Mouse (Mus musculus): ENCODE measurements around the gene Gm47955. TPM values are rescaled to one million over a fixed set of nuclear protein-coding genes. Genes with fewer than 3 reads are reported as not detected.
"Not testable (repeated sequence)": the region's sequence is repeated elsewhere in the genome, so short reads cannot be mapped to it uniquely, and the experiment has no call there.

The Gm47955 gene
- polyA plus RNA-seq, 1 experiment from 2014 or later: not detected

DNA sequence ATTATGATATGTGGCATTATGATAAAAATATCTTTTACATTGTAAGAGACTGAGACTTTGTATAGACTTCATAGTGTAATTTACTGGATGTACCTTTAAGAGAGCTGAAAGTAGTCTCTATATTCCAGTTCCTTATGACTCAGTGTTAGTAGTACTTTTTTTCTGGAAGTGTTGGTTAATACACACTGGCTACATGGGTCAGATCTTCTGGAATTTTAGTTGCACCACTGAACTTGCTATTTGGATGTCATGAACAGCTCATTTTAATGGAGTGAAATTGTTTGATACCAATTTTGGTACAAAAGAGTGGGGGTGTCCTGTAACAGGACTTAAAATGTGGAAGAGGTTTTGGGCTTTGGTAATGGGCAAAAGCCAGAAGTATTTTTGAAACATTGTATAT is 17.8 kb downstream of the Gm47955 start:
- H3K4me2 ChIP-seq: no peak overlapping the region
- TF ChIP-seq CTCF (IDR thresholded peaks at IDR 0.05; ENCODE audit: low read depth): no peak
- no peaks in the 10 kb centered on the region for H3K27me3 ChIP-seq (ENCODE audit: insufficient read depth, low read length)
- DNase-seq (no peak), ATAC-seq (ENCODE audit: insufficient read depth) (no peak)
- no peaks in the 10 kb centered on the region for H3K9me3 ChIP-seq (ENCODE audit: low read depth, low read length)
- no peaks in the 10 kb centered on the region for H3K36me3 ChIP-seq (ENCODE audit: insufficient read depth)
- H3K4me3 ChIP-seq (ENCODE audit: low read depth, low read length): no peak overlapping the region
- H3K9ac ChIP-seq: no peak overlapping the region
- no peak overlapping the region for H3K27ac ChIP-seq (ENCODE audit: low read depth)
- no peaks in the 10 kb centered on the region for H3K4me1 ChIP-seq (ENCODE audit: insufficient read depth)

DNA sequence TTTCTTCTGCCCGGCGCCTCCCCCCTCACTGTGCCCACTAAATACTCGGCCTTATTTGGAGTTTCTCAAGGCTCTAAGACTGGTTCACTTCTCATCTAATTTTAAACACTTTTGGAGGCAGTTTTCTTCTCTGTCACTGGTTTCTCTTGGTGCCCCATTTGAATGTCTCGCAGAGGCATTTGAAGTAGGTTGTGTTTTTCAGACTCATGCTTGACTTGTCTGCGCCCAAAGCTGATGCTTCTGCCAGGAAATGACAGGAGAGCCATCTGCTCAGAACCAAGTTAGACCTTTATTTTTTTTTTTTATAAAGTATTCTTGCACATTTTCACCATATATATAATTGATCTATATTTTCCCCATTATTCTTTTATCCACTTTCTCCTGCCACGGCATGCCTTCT is 26.7 kb downstream of the Gm47955 start:
- Histone ChIP-seq H3K4me3 (ENCODE audit: low read depth, low read length) (no peak overlapping the region), H3K27ac (ENCODE audit: low read depth) (no peak overlapping the region), H3K4me2 (no peak overlapping the region), H3K9ac (no peak overlapping the region), H3K36me3 (ENCODE audit: insufficient read depth) (no peaks in the 10 kb centered on the region), H3K4me1 (ENCODE audit: insufficient read depth) (no peaks in the 10 kb centered on the region), H3K27me3 (ENCODE audit: insufficient read depth, low read length) (no peaks in the 10 kb centered on the region), H3K9me3 (ENCODE audit: low read depth, low read length) (peaks cover 6% of the 10 kb centered on the region; the same call in 1 of the 2 replicates)
- WGBS: 88% methylated on average over 6 of the region's 6 CpGs
- DNase-seq: no peak
- no peak for TF ChIP-seq CTCF (IDR thresholded peaks at IDR 0.05; ENCODE audit: low read depth)
- no peak for ATAC-seq (ENCODE audit: insufficient read depth)

DNA sequence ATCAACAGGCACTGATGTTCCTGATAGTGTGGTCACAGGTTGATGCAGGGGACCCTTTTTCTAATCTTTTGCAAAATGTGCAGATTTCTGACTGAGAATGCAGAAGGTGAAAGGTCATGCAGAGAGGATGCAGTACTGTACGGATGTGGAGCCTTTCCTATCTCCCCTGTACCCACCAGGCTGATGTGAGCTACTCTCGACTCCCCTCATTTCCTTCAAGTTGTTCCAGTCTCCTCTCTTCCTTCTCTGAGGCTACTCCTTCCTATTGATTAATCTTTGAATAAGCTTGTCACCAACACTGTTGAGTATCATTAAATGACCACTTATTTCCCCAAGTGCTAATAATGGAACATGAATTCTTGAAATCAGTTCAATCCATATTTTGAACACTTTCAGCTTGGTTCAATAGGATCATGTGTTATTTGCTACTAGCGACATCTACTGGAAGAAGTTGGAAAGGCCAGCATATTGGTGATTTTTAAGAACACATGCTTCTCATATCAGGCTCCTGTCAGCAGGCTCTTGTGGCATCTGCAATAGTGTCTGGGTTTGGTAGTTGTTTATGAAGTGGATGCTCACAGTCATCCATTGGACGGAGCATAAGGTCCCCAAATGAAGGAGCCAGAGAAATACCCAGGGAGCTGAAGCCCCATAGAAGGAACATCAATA is 27.6 kb downstream of the Gm47955 start:
- peak; percentile 76 for TF ChIP-seq CTCF (IDR thresholded peaks at IDR 0.05; ENCODE audit: low read depth)
- DNase-seq: peak; percentile 90
- Histone ChIP-seq H3K36me3 (ENCODE audit: insufficient read depth) (no peaks in the 10 kb centered on the region), H3K27ac (ENCODE audit: low read depth) (no peak overlapping the region), H3K9me3 (ENCODE audit: low read depth, low read length) (peaks cover 6% of the 10 kb centered on the region; the same call in 1 of the 2 replicates), H3K4me1 (ENCODE audit: insufficient read depth) (no peaks in the 10 kb centered on the region), H3K4me2 (no peak overlapping the region), H3K9ac (no peak overlapping the region), H3K4me3 (ENCODE audit: low read depth, low read length) (no peak overlapping the region), H3K27me3 (ENCODE audit: insufficient read depth, low read length) (no peaks in the 10 kb centered on the region)
- peak; percentile 74; the same call in 1 of the 2 replicates for ATAC-seq (ENCODE audit: insufficient read depth)
- 20% methylated on average over 4 of the region's 4 CpGs for WGBS

DNA sequence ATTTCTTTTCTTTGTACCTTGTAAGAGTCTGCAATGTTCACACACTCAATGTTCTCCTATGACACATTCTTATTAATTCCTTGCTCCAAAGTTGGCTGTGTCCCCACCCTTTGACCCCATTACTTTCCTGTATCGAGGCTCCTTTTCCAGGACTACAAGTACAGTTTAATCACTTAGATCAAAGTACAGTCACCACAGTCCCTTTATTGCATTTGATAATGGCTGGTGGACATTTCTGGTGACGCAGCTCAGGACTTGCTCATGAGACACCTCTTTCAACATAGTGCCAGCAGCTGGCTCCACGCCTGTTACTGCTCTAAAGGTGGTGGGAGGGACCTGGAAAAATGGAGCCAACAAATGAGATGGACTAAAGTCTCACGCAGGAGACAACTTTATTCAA is 31.0 kb downstream of the Gm47955 start:
- Histone ChIP-seq H3K9ac (no peak overlapping the region), H3K27ac (ENCODE audit: low read depth) (no peak overlapping the region), H3K4me1 (ENCODE audit: insufficient read depth) (no peaks in the 10 kb centered on the region), H3K27me3 (ENCODE audit: insufficient read depth, low read length) (no peaks in the 10 kb centered on the region), H3K9me3 (ENCODE audit: low read depth, low read length) (no peaks in the 10 kb centered on the region), H3K4me3 (ENCODE audit: low read depth, low read length) (no peak overlapping the region), H3K4me2 (no peak overlapping the region), H3K36me3 (ENCODE audit: insufficient read depth) (no peaks in the 10 kb centered on the region)
- DNase-seq (no peak), ATAC-seq (ENCODE audit: insufficient read depth) (no peak)
- 62% methylated on average over 4 of the region's 4 CpGs for WGBS
- TF ChIP-seq CTCF (IDR thresholded peaks at IDR 0.05; ENCODE audit: low read depth): no peak

DNA sequence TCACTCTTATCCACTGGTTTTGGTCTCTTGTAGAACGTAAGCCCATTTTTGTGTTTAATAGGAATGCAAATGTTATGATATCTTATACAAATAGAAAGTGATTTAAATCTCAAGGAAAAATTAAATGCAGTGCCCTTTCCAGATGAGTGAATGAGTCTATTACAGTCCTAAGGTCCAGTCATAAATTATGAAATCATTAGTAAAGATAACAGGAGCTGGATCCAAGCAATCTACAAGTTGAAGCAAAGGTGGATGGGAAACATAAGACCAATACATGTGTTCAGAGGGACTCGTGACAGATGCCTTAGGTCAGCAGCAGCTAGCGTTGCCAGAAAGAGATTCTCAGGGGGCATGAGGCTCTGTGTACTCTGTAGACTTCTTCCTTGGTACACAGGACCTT is 31.5 kb downstream of the Gm47955 start:
- WGBS: 77% methylated on average over 3 of the region's 3 CpGs
- Histone ChIP-seq H3K4me3 (ENCODE audit: low read depth, low read length) (no peak overlapping the region), H3K36me3 (ENCODE audit: insufficient read depth) (no peaks in the 10 kb centered on the region), H3K4me2 (no peak overlapping the region), H3K4me1 (ENCODE audit: insufficient read depth) (no peaks in the 10 kb centered on the region), H3K27ac (ENCODE audit: low read depth) (no peak overlapping the region), H3K9me3 (ENCODE audit: low read depth, low read length) (no peaks in the 10 kb centered on the region), H3K9ac (no peak overlapping the region), H3K27me3 (ENCODE audit: insufficient read depth, low read length) (no peaks in the 10 kb centered on the region)
- ATAC-seq (ENCODE audit: insufficient read depth) (no peak), DNase-seq (no peak)
- no peak for TF ChIP-seq CTCF (IDR thresholded peaks at IDR 0.05; ENCODE audit: low read depth)

DNA sequence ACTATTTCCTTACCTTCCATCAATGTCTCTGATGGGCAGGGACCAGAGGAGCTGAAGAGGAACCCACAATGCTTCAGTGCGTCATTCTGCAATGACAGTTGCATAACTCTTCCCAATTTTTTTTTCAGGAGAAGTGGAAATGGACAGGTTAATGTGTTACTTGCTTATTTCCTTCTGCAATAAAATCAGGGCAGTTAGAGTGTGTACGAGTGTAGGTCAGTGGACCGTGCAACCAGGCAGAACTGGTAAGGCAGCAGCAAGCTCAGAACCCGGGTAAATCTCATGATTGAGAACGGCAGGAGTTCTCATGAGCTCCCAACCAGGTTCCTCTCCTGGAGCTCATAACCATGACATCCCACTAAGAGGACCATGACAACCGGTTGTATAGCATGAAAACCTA is 32.0 kb downstream of the Gm47955 start:
- no peak overlapping the region for H3K4me2 ChIP-seq
- no peak for ATAC-seq (ENCODE audit: insufficient read depth)
- H3K4me3 ChIP-seq (ENCODE audit: low read depth, low read length): no peak overlapping the region
- TF ChIP-seq CTCF (IDR thresholded peaks at IDR 0.05; ENCODE audit: low read depth): no peak
- no peak for DNase-seq
- no peak overlapping the region for H3K9ac ChIP-seq
- H3K4me1 ChIP-seq (ENCODE audit: insufficient read depth): no peaks in the 10 kb centered on the region
- no peak overlapping the region for H3K27ac ChIP-seq (ENCODE audit: low read depth)
- H3K27me3 ChIP-seq (ENCODE audit: insufficient read depth, low read length): no peaks in the 10 kb centered on the region
- no peaks in the 10 kb centered on the region for H3K36me3 ChIP-seq (ENCODE audit: insufficient read depth)
- 90% methylated on average over 6 of the region's 6 CpGs for WGBS
- H3K9me3 ChIP-seq (ENCODE audit: low read depth, low read length): no peaks in the 10 kb centered on the region

DNA sequence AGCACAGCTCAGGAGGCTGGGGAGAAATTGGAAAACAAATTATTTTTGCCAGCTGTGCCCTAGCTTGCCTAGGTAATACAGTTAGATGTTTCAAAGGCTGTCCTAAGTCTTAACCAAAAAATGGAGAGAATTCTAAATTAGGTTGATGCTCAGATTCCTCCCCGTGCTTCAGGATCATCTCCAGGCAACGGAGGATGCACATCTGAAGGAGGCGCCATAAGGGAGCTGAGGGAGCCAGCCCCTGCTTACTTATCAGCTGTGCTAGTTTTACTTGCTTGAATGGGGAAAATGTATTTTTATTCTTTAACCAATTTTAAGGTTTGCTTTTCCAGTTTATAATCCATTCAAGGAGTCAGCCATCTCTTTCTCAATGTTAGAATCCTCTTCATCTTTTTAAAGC is 33.9 kb downstream of the Gm47955 start:
- Histone ChIP-seq H3K4me2 (no peak overlapping the region), H3K27ac (ENCODE audit: low read depth) (no peak overlapping the region), H3K27me3 (ENCODE audit: insufficient read depth, low read length) (no peaks in the 10 kb centered on the region), H3K4me1 (ENCODE audit: insufficient read depth) (no peaks in the 10 kb centered on the region), H3K9me3 (ENCODE audit: low read depth, low read length) (no peaks in the 10 kb centered on the region), H3K4me3 (ENCODE audit: low read depth, low read length) (no peak overlapping the region), H3K9ac (no peak overlapping the region), H3K36me3 (ENCODE audit: insufficient read depth) (no peaks in the 10 kb centered on the region)
- TF ChIP-seq CTCF (IDR thresholded peaks at IDR 0.05; ENCODE audit: low read depth): no peak
- 79% methylated on average over 3 of the region's 3 CpGs for WGBS
- DNase-seq (no peak), ATAC-seq (ENCODE audit: insufficient read depth) (no peak)

DNA sequence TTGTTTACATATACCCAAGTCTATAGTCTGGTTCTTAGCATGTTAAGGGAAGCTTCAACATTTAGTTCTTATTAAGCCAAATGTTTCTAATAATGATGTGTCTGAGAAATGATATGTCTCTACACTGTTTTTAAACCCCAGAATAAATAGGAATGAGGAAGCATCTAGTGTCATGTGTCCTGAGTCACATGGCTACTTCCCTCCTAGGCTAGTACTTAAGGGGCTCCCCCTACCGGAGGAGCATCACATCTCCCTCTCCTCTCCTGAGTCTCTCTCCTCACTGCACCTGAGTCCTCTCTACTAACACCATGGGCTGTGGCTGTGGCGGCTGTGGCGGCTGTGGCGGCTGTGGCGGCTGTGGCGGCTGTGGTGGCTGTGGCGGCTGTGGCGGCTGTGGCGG is 40.2 kb downstream of the Gm47955 start, which contains the start of gene Gm47959:
Gm47959 (plus strand) TSS at position 243 of the 400 bp plus-strand sequence.
- not testable (repeated sequence) for H3K4me2 ChIP-seq; H3K27me3 ChIP-seq (ENCODE audit: insufficient read depth, low read length); H3K9ac ChIP-seq; H3K36me3 ChIP-seq (ENCODE audit: insufficient read depth); DNase-seq; H3K4me1 ChIP-seq (ENCODE audit: insufficient read depth); H3K27ac ChIP-seq (ENCODE audit: low read depth); H3K9me3 ChIP-seq (ENCODE audit: low read depth, low read length); ATAC-seq (ENCODE audit: insufficient read depth); H3K4me3 ChIP-seq (ENCODE audit: low read depth, low read length)
- WGBS: 92% methylated on average over 7 of the region's 9 CpGs
